Comparison of ENCODE assay signal across 8 mouse cellular contexts in genomic region chr2:91361068-91361528, GRCm38 (mm10).
A peak's percentile ranks its signal among the peaks of the same experiment; 100 is the strongest.
DNase-seq lines count a peak whose midpoint lies in the region; ATAC-seq and TF ChIP-seq lines count a peak whose summit lies in the region.
"Had no signal": no experiment of that assay in that cellular context is flagged by ENCODE, and none has a peak within 500 bp of the region (broad histone marks: within the 10 kb centered on the region; RNA-seq: fewer than 3 reads in every experiment).

No protein-coding gene starts in this region.

- no peak overlapping the region for H3K27ac ChIP-seq in midbrain, postnatal 0 days (ENCODE audit: low read depth, low read length)
- H3K27ac ChIP-seq in midbrain, embryonic 10.5 days (replicated peaks) = no peak overlapping the region
- no peak overlapping the region for H3K27ac ChIP-seq in forebrain, postnatal 0 days (ENCODE audit: low read depth, low read length)
- peak overlapping the region; percentile 55 for H3K27ac ChIP-seq in intestine, embryonic 16.5 days (ENCODE audit: low read length)
- peak overlapping the region; percentile 63 for H3K27ac ChIP-seq in stomach, embryonic 15.5 days
- H3K27ac ChIP-seq: macrophage had no signal

- no peak overlapping the region for H3K4me3 ChIP-seq in midbrain, postnatal 0 days (ENCODE audit: low read depth, low read length)
- no peak overlapping the region for H3K4me3 ChIP-seq in midbrain, embryonic 10.5 days
- no peak overlapping the region for H3K4me3 ChIP-seq in forebrain, postnatal 0 days (ENCODE audit: low read depth, low read length)
- no peak overlapping the region for H3K4me3 ChIP-seq in intestine, embryonic 16.5 days (ENCODE audit: low read length)
- H3K4me3 ChIP-seq in stomach, embryonic 15.5 days (replicated peaks) = no peak overlapping the region

- TF ChIP-seq CTCF in midbrain, postnatal 0 days (IDR thresholded peaks at IDR 0.05) = no peak
- no peak for TF ChIP-seq CTCF in forebrain, postnatal 0 days (IDR thresholded peaks at IDR 0.05; ENCODE audit: low read depth)

- DNase-seq in midbrain, postnatal 0 days (ENCODE audit: low spot score) = peak; percentile 10
- no peak for DNase-seq in midbrain, embryonic 10.5 days (ENCODE audit: low spot score)
- peak; percentile 52 for DNase-seq in forebrain, postnatal 0 days
- no peak for DNase-seq in right cerebral cortex, postnatal 4 days
- DNase-seq in cerebellum, postnatal 14 days = no peak

- H3K4me2 ChIP-seq in midbrain, postnatal 0 days (ENCODE audit: low read depth, low read length, poor library complexity, severe bottlenecking) = no peak overlapping the region
- no peak overlapping the region; the same call in 1 of the 2 replicates for H3K4me2 ChIP-seq in forebrain, postnatal 0 days (ENCODE audit: low read depth)
- no peak overlapping the region for H3K4me2 ChIP-seq in intestine, embryonic 16.5 days (ENCODE audit: low read depth, low read length)
- H3K4me2 ChIP-seq in stomach, embryonic 15.5 days = peak overlapping the region; percentile 30; the same call in 1 of the 2 replicates

- WGBS in midbrain, postnatal 0 days = 27% methylated on average over 4 of the region's 4 CpGs
- WGBS in midbrain, embryonic 10.5 days = 26% methylated on average over 4 of the region's 4 CpGs
- 29% methylated on average over 4 of the region's 4 CpGs for WGBS in forebrain, postnatal 0 days
- 17% methylated on average over 4 of the region's 4 CpGs for WGBS in intestine, embryonic 16.5 days
- 17% methylated on average over 4 of the region's 4 CpGs for WGBS in stomach, embryonic 15.5 days

- no peaks in the 10 kb centered on the region for H3K4me1 ChIP-seq in midbrain, postnatal 0 days (ENCODE audit: insufficient read depth, low read length)
- 0 out of 2 replicates have a peak, but pooled peaks cover 2% of the 10 kb centered on the region for H3K4me1 ChIP-seq in midbrain, embryonic 10.5 days
- peaks cover 5% of the 10 kb centered on the region; the same call in 1 of the 2 replicates for H3K4me1 ChIP-seq in forebrain, postnatal 0 days (ENCODE audit: insufficient read depth)
- peaks cover 18% of the 10 kb centered on the region for H3K4me1 ChIP-seq in intestine, embryonic 16.5 days (ENCODE audit: control insufficient read depth, insufficient read depth, low read length)
- H3K4me1 ChIP-seq in stomach, embryonic 15.5 days = 0 out of 2 replicates have a peak, but pooled peaks cover 4% of the 10 kb centered on the region

- no peaks in the 10 kb centered on the region for H3K9me3 ChIP-seq in midbrain, postnatal 0 days (ENCODE audit: low read length)
- H3K9me3 ChIP-seq in midbrain, embryonic 10.5 days (replicated peaks) = no peaks in the 10 kb centered on the region
- H3K9me3 ChIP-seq in forebrain, postnatal 0 days (ENCODE audit: low read length) = no peaks in the 10 kb centered on the region
- no peaks in the 10 kb centered on the region for H3K9me3 ChIP-seq in intestine, embryonic 16.5 days (ENCODE audit: control insufficient read depth, low read length)
- H3K9me3 ChIP-seq in stomach, embryonic 15.5 days = no peaks in the 10 kb centered on the region

- no peaks in the 10 kb centered on the region for H3K27me3 ChIP-seq in midbrain, postnatal 0 days (ENCODE audit: insufficient read depth, low read length)
- no peaks in the 10 kb centered on the region for H3K27me3 ChIP-seq in midbrain, embryonic 10.5 days (ENCODE audit: low read depth, poor library complexity, severe bottlenecking)
- no peaks in the 10 kb centered on the region for H3K27me3 ChIP-seq in forebrain, postnatal 0 days (ENCODE audit: insufficient read depth, low read length)
- no peaks in the 10 kb centered on the region for H3K27me3 ChIP-seq in intestine, embryonic 16.5 days (replicated peaks; ENCODE audit: control insufficient read depth, insufficient read depth, low read length)
- H3K27me3 ChIP-seq in stomach, embryonic 15.5 days (replicated peaks) = no peaks in the 10 kb centered on the region

- ATAC-seq in midbrain, postnatal 0 days (ENCODE audit: low FRiP score) = 0 out of 2 replicates have a peak, but pooled peaks have one; percentile 13
- ATAC-seq in forebrain, postnatal 0 days = peak; percentile 74
- peak; percentile 57 for ATAC-seq in intestine, embryonic 16.5 days
- ATAC-seq in stomach, embryonic 15.5 days (ENCODE audit: insufficient read depth, low FRiP score, low read depth) = no peak

- H3K36me3 ChIP-seq in midbrain, postnatal 0 days (ENCODE audit: insufficient read depth, low read length) = no peaks in the 10 kb centered on the region
- H3K36me3 ChIP-seq in midbrain, embryonic 10.5 days = no peaks in the 10 kb centered on the region
- no peaks in the 10 kb centered on the region for H3K36me3 ChIP-seq in forebrain, postnatal 0 days (ENCODE audit: insufficient read depth)
- no peaks in the 10 kb centered on the region for H3K36me3 ChIP-seq in intestine, embryonic 16.5 days (ENCODE audit: control insufficient read depth, insufficient read depth, low read length)
- no peaks in the 10 kb centered on the region for H3K36me3 ChIP-seq in stomach, embryonic 15.5 days

- H3K9ac ChIP-seq in midbrain, postnatal 0 days (replicated peaks; ENCODE audit: low read length, poor library complexity, severe bottlenecking) = no peak overlapping the region; the same call in 1 of the 2 replicates
- H3K9ac ChIP-seq in forebrain, postnatal 0 days = no peak overlapping the region
- no peak overlapping the region for H3K9ac ChIP-seq in intestine, embryonic 16.5 days (ENCODE audit: low read depth, low read length)
- H3K9ac ChIP-seq in stomach, embryonic 15.5 days = no peak overlapping the region

Comparison
In these comparisons a context has a peak if more than half of its experiments do, and no peak if none do; other contexts are left out.
1. DNase-seq: peak in midbrain, postnatal 0 days (single experiment) and forebrain, postnatal 0 days (single experiment); none in midbrain, embryonic 10.5 days (single experiment), right cerebral cortex, postnatal 4 days (single experiment) and cerebellum, postnatal 14 days (0 of 2).
2. H3K27ac ChIP-seq: peak in intestine, embryonic 16.5 days (single experiment) and stomach, embryonic 15.5 days (single experiment); none in midbrain, postnatal 0 days (single experiment), midbrain, embryonic 10.5 days (single experiment) and forebrain, postnatal 0 days (single experiment).